Mouse (Mus musculus) CH12F3 (cell line): ENCODE measurements around the gene Olfr672.
"Not testable (repeated sequence)": the region's sequence is repeated elsewhere in the genome, so short reads cannot be mapped to it uniquely, and the experiment has no call there.

Experiments
- in situ Hi-C: fragments of 300-500 bp; cut with MboI; formaldehyde crosslinking; loops from 2 replicates; pipeline ENCODE4 v1.14.3; 2020; ENCODE audit warnings: low sequenced_read_pairs

Olfr672 gene

GRCm38 (mm10) chr7:105001929-105002328 lies at the start of gene Olfr672:
Olfr672 (minus strand) TSS chr7:105002029.
- in situ Hi-C loops: no loop called here

GRCm38 (mm10) chr7:105033836-105034235 lies 32.0 kb upstream of the Olfr672 start:
- in situ Hi-C loops: not testable (repeated sequence)

GRCm38 (mm10) chr7:105032398-105032797 lies 30.6 kb upstream of the Olfr672 start, which contains the start of gene Olfr676:
Olfr676 (plus strand) TSS chr7:105032698.
- in situ Hi-C loops: no loop called here

- in situ Hi-C loops: no loop called here
These were observed 26.5 kb upstream of the Olfr672 start, which contains the start of gene Olfr675 for GRCm38 (mm10) chr7:105028360-105028759. Olfr675 (minus strand) TSS chr7:105028460.

GRCm38 (mm10) chr7:105022530-105022929 lies 20.7 kb upstream of the Olfr672 start:
- in situ Hi-C loops: no loop called here

- in situ Hi-C loops: no loop called here
These were observed 22.8 kb downstream of the Olfr672 start, which contains the start of gene Olfr671 for GRCm38 (mm10) chr7:104979026-104979425. Olfr671 (minus strand) TSS chr7:104979126.

GRCm38 (mm10) chr7:104972507-104972906 lies 29.3 kb downstream of the Olfr672 start:
- in situ Hi-C loops: not testable (repeated sequence)

- in situ Hi-C loops: no loop called here
These were observed 39.3 kb downstream of the Olfr672 start, which contains the start of gene Olfr670 for GRCm38 (mm10) chr7:104962520-104962919. Olfr670 (minus strand) TSS chr7:104962620.

- in situ Hi-C loops: not testable (repeated sequence)
These were observed 51.6 kb downstream of the Olfr672 start for GRCm38 (mm10) chr7:104950234-104950633.
